Mouse (Mus musculus): ENCODE measurements around the gene Ly6g6e. TPM values are rescaled to one million over a fixed set of nuclear protein-coding genes. Genes with fewer than 3 reads are reported as not detected.
"Not testable (repeated sequence)": the region's sequence is repeated elsewhere in the genome, so short reads cannot be mapped to it uniquely, and the experiment has no call there.

The Ly6g6e gene
- polyA plus RNA-seq (2015; fragmentation: Nextera tagmentation; extraction: Ambion mirVana): 31.4 and 33.0 TPM in 2 replicates

GRCm38 (mm10) chr17:35076507-35077176 lies at the start of gene Ly6g6e:
Ly6g6e (plus strand) TSS chr17:35076902.
- Histone ChIP-seq H3K4me2 (replicated peaks) (peak within 1 kb of the TSS; percentile 34), H3K27ac (replicated peaks) (peak within 1 kb of the TSS; percentile 51), H3K4me1 (peaks cover 25% of the 10 kb centered on the region), H3K9me3 (replicated peaks) (no peaks in the 10 kb centered on the region), H3K36me3 (no peaks in the 10 kb centered on the region), H3K4me3 (replicated peaks) (peak within 1 kb of the TSS; percentile 10; the same call in 1 of the 2 replicates), H3K27me3 (no peaks in the 10 kb centered on the region), H3K9ac (no peak within 1 kb of the TSS)
- peak; percentile 47; the same call in 1 of the 2 replicates for ATAC-seq (ENCODE audit: insufficient number of reproducible peaks, low FRiP score, low TSS enrichment, low read depth)
- WGBS: 11% methylated on average over 10 of the region's 10 CpGs

DNA sequence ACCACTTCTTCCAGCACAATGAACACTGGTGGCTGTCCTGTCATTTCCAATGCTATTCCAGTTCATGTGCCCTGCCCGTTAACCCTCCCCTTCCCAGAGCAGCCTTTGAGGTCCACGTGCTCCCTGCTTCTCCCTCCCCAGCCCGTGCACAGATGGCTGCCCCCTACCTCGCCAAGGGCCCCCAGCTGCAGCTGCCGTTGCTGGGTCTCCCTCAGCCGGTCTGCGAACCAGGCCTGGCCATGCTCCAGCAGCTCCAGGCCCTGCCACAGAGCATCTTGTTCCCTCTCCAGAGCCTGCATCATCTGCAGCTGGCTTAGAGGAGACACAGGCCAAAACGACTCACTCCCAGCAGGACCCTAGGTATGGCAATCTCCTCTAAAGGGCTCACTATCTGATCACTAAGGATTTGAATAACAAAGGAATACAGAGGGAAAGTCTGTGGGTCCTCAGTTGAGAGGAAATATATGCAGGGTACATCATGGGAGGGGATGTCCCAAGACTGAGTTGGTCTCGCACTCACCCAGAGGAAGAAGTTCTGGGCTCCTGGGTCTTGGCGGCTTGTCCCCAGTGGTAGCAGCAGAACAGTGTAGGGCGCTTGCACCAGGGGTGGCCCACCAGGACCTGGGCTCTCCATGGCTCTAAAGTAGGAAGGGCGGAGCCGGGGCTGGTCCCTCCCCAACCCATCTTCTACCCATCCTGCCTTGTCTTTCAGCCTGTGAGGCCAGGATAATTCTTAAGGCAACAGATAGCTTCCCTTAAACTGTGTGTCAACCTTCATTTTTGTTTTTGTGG lies 49.2 kb upstream of the Ly6g6e start, which contains the start of gene Sapcd1:
Gene Sapcd1, minus strand, starts transcription at position 740 of the 792 bp plus-strand sequence.
- peak; percentile 83 for ATAC-seq (ENCODE audit: insufficient number of reproducible peaks, low FRiP score, low TSS enrichment, low read depth)
- Histone ChIP-seq H3K9me3 (replicated peaks) (no peaks in the 10 kb centered on the region), H3K4me1 (peaks cover 52% of the 10 kb centered on the region), H3K27ac (replicated peaks) (peak within 1 kb of the TSS; percentile 74), H3K4me3 (replicated peaks) (peak within 1 kb of the TSS; percentile 16), H3K4me2 (replicated peaks) (peak within 1 kb of the TSS; percentile 34), H3K36me3 (no peaks in the 10 kb centered on the region), H3K27me3 (no peaks in the 10 kb centered on the region), H3K9ac (peak within 1 kb of the TSS; percentile 27; the same call in 1 of the 2 replicates)
- WGBS: 27% methylated on average over 13 of the region's 13 CpGs

DNA sequence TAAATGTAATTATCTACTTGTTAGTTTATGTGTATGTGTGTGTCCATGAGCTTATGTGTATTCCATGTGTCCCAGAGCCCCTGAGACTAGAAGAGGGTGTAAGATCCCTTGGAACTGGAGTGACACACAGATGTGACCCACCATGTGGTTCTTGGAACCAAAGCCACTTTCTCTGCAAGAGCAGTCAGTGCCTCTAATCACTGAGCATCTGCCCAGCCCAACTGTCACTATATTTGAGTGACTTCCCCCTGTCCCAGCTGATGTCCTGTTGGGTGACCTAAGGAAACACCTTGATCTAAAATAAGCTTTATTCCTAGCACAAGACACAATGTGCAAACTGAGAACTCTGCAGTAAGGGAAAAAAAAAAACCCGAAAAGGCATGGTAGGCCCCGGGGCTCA lies 48.4 kb upstream of the Ly6g6e start:
- no peak overlapping the region for H3K4me3 ChIP-seq (replicated peaks)
- whole genome bisulfite sequencing: 61% methylated on average over 2 of the region's 2 CpGs
- no peak for ATAC-seq (ENCODE audit: insufficient number of reproducible peaks, low FRiP score, low TSS enrichment, low read depth)
- no peak overlapping the region for H3K4me2 ChIP-seq (replicated peaks)
- H3K9me3 ChIP-seq (replicated peaks): no peaks in the 10 kb centered on the region
- no peaks in the 10 kb centered on the region for H3K36me3 ChIP-seq
- no peak overlapping the region for H3K27ac ChIP-seq (replicated peaks)
- peaks cover 52% of the 10 kb centered on the region for H3K4me1 ChIP-seq
- H3K9ac ChIP-seq: no peak overlapping the region
- no peaks in the 10 kb centered on the region for H3K27me3 ChIP-seq

DNA sequence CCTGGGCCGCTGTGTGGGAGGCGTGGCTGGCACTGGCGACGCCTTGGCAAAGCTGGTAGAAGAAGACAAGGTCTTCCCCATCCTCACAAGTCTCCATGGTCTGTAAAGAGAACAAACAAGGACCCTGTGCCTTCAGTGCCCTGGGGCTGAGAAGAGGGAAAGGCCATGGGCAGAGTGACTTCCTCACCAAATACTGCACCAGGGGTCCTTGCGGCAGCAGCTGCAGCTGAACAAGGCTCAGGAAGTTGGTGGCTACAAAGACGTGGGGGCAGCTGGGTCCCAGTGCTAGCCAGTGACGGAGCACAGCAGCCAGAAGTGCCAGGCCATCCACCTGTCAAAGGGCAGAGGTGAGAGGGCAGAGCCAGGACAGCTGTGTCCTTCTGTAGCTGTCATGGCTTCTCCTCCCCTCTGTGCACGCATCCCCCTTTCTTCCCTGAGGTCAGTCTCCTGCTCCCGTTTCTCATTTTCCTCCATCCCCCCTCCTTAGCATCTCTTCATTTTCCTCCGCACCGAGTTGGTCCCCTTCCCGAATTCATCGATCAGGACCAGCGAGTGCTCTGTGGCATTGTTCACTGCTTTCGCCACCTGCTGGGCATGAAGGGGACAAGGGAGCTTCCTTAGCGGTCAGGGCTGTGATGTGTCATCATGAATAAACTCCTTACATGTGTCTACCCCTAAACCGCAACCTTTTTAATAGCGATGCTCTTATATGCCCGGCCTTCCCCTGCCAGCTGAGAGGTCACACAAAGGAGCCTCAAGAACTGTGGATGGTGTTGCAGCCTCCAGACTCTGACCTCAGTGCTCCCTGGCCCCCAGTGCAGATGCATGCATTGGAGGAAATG lies 46.8 kb upstream of the Ly6g6e start:
- Histone ChIP-seq H3K27ac (replicated peaks) (no peak overlapping the region), H3K9ac (no peak overlapping the region), H3K4me2 (replicated peaks) (no peak overlapping the region), H3K9me3 (replicated peaks) (no peaks in the 10 kb centered on the region), H3K36me3 (no peaks in the 10 kb centered on the region), H3K27me3 (no peaks in the 10 kb centered on the region), H3K4me1 (peaks cover 45% of the 10 kb centered on the region), H3K4me3 (replicated peaks) (no peak overlapping the region)
- 33% methylated on average over 19 of the region's 19 CpGs for WGBS
- no peak for ATAC-seq (ENCODE audit: insufficient number of reproducible peaks, low FRiP score, low TSS enrichment, low read depth)

GRCm38 (mm10) chr17:35031272-35031671 lies 45.4 kb upstream of the Ly6g6e start:
- ATAC-seq (ENCODE audit: insufficient number of reproducible peaks, low FRiP score, low TSS enrichment, low read depth): no peak
- no peaks in the 10 kb centered on the region for H3K9me3 ChIP-seq (replicated peaks)
- H3K36me3 ChIP-seq: no peaks in the 10 kb centered on the region
- peaks cover 34% of the 10 kb centered on the region for H3K4me1 ChIP-seq
- H3K9ac ChIP-seq: no peak overlapping the region
- no peak overlapping the region for H3K4me2 ChIP-seq (replicated peaks)
- H3K27ac ChIP-seq (replicated peaks): no peak overlapping the region
- WGBS: 88% methylated on average over 11 of the region's 11 CpGs
- H3K4me3 ChIP-seq (replicated peaks): no peak overlapping the region
- no peaks in the 10 kb centered on the region for H3K27me3 ChIP-seq

DNA sequence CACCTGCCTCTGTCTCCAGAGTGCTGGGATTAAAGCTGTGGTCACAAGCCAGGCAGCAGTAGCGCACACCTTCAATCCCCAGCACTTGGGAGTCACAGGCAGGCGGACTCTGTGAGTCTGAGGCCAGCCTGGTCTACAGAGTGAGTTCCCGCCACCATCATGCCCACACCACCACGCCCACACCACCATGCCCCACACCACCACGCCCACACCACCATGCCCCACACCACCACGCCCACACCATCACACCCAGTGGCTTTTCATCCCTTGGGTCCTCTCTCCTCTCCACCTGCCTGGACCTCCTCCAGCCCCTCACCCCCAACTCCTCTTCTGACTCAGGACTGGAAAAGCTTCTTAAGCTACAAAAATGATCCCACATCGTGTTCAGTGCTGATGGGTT lies 44.8 kb upstream of the Ly6g6e start:
- Histone ChIP-seq H3K27me3 (no peaks in the 10 kb centered on the region), H3K36me3 (no peaks in the 10 kb centered on the region), H3K4me1 (peaks cover 28% of the 10 kb centered on the region), H3K4me3 (replicated peaks) (no peak overlapping the region), H3K27ac (replicated peaks) (no peak overlapping the region), H3K4me2 (replicated peaks) (no peak overlapping the region), H3K9me3 (replicated peaks) (no peaks in the 10 kb centered on the region), H3K9ac (no peak overlapping the region)
- 82% methylated on average over 7 of the region's 7 CpGs for WGBS
- ATAC-seq (ENCODE audit: insufficient number of reproducible peaks, low FRiP score, low TSS enrichment, low read depth): no peak

GRCm38 (mm10) chr17:35032323-35032870 lies 44.3 kb upstream of the Ly6g6e start:
- Histone ChIP-seq H3K4me2 (replicated peaks) (no peak overlapping the region), H3K9ac (no peak overlapping the region), H3K27me3 (no peaks in the 10 kb centered on the region), H3K4me1 (peaks cover 25% of the 10 kb centered on the region), H3K36me3 (no peaks in the 10 kb centered on the region), H3K4me3 (replicated peaks) (no peak overlapping the region), H3K9me3 (replicated peaks) (no peaks in the 10 kb centered on the region), H3K27ac (replicated peaks) (no peak overlapping the region)
- no peak for ATAC-seq (ENCODE audit: insufficient number of reproducible peaks, low FRiP score, low TSS enrichment, low read depth)
- WGBS: 73% methylated on average over 8 of the region's 8 CpGs

GRCm38 (mm10) chr17:35033703-35034102 lies 43.0 kb upstream of the Ly6g6e start:
- H3K4me2 ChIP-seq (replicated peaks); H3K27me3 ChIP-seq; H3K4me3 ChIP-seq (replicated peaks); H3K9me3 ChIP-seq (replicated peaks); H3K9ac ChIP-seq; H3K36me3 ChIP-seq; H3K27ac ChIP-seq (replicated peaks); ATAC-seq (ENCODE audit: insufficient number of reproducible peaks, low FRiP score, low TSS enrichment, low read depth): not testable (repeated sequence)
- H3K4me1 ChIP-seq: peaks cover 12% of the 10 kb centered on the region
- 68% methylated on average over 1 of the region's 1 CpGs for WGBS

DNA sequence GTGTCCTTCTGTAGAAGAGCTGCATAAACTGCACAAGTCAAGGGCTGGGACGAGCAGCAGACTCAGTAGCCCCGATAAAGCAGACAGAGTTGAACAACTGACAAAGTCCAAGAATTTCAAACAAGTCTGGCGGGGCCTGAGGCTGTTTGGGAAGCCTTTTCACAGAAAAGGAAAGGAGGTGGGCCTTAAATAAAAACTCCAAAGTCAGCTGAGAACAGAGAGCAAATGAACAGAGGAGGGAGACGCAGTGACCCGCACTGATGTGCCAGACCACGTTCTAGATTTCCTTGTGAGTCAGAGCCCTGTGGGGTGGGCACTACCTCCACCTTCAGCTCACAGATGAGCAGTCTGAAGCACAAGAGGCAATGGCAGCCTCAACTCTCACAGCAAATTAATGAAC lies 41.8 kb upstream of the Ly6g6e start:
- Histone ChIP-seq H3K4me1 (peaks cover under 1% of the 10 kb centered on the region; the same call in 1 of the 2 replicates), H3K4me3 (replicated peaks) (no peak overlapping the region), H3K9ac (no peak overlapping the region), H3K4me2 (replicated peaks) (no peak overlapping the region), H3K27ac (replicated peaks) (no peak overlapping the region), H3K9me3 (replicated peaks) (no peaks in the 10 kb centered on the region), H3K36me3 (no peaks in the 10 kb centered on the region), H3K27me3 (no peaks in the 10 kb centered on the region)
- no peak for ATAC-seq (ENCODE audit: insufficient number of reproducible peaks, low FRiP score, low TSS enrichment, low read depth)
- 56% methylated on average over 6 of the region's 6 CpGs for WGBS

DNA sequence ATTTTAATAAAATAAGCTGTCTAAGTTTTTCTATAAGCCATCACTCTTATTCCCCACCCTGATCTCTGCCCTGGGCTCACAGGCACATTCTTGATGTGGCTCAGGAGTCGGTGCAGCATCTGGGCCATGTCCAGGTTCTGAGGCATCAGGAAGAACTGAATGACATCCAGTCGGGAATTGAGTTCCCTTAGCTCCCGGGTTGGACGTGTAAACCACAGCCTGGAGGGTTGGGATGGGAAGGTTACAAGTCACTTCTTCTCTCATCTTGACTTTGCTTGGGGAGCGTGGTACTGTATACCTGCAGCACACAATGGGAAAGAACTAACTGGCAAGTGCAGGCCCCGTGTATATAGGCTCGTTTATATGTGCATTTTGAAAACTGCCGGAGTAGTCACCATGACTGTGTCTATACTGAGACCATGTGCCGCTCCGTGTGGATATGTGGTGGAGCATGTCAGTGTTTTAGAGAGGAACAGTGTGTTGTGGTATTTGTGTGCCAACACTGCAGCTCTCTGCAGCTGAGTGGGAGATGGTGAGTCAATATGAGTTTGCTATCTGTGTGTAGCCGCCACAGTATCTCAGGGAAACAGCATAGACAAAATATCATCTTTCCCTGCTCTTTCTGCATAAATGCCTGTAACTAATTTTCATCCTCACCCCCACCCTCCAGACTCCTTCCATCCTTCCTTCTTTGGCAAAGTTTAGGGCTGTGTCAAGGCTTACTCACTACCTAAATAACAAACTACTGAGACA lies 37.4 kb upstream of the Ly6g6e start:
- H3K9me3 ChIP-seq (replicated peaks): no peaks in the 10 kb centered on the region
- H3K9ac ChIP-seq: no peak overlapping the region
- no peaks in the 10 kb centered on the region for H3K27me3 ChIP-seq
- H3K36me3 ChIP-seq: no peaks in the 10 kb centered on the region
- 0 out of 2 replicates have a peak, but pooled peaks cover 3% of the 10 kb centered on the region for H3K4me1 ChIP-seq
- WGBS: 70% methylated on average over 11 of the region's 11 CpGs
- no peak for ATAC-seq (ENCODE audit: insufficient number of reproducible peaks, low FRiP score, low TSS enrichment, low read depth)
- no peak overlapping the region for H3K4me3 ChIP-seq (replicated peaks)
- H3K4me2 ChIP-seq (replicated peaks): no peak overlapping the region
- H3K27ac ChIP-seq (replicated peaks): no peak overlapping the region
